Mouse (Mus musculus): ENCODE data around the gene Acpp.

GRCm38 (mm10) chr9:104316351-104316750, 21.2 kb downstream of the Acpp start:
- no peak for TF ChIP-seq CTCF (IDR thresholded peaks at IDR 0.05; ENCODE audit: low read depth, low read length)
- no peak for TF ChIP-seq GATA2 (IDR thresholded peaks at IDR 0.05; ENCODE audit: borderline replicate concordance, low read depth, low read length)
- no peak for TF ChIP-seq GATA1 (IDR thresholded peaks at IDR 0.05; ENCODE audit: borderline replicate concordance, low read length)
- no peak for TF ChIP-seq TAL1 (conservative IDR thresholded peaks at IDR 0.05; ENCODE audit: low read depth, low read length)
